Mouse (Mus musculus) heart, postnatal 0 days (tissue): ENCODE data around the gene Ece1.
"Not testable (repeated sequence)": the region's sequence is repeated elsewhere in the genome, so short reads cannot be mapped to it uniquely, and the experiment has no call there.

Source experiments
- CTCF ChIP-seq: IDR thresholded peaks from 2 replicates; pipeline ENCODE4 v1.5.1; 2016; ENCODE audit warnings: antibody characterized with exemption, control low read depth, low read depth
- EP300 ChIP-seq: IDR thresholded peaks from 2 replicates; pipeline ENCODE4 v1.6.1; 2016; ENCODE audit warnings: antibody characterized with exemption, low read depth

GRCm38 (mm10) chr4:137847651-137848050 is 14.4 kb upstream of the Ece1 start:
- not testable (repeated sequence) for TF ChIP-seq CTCF, EP300
